Mouse (Mus musculus) gastrocnemius, adult 18-20 months (tissue): ENCODE results near the gene Efna1. TPM values are rescaled to one million over a fixed set of nuclear protein-coding genes. Genes with fewer than 3 reads are reported as not detected.
A peak's percentile ranks its signal among the peaks of the same experiment; 100 is the strongest.

Experiments used
- DNase-seq: peaks from one replicate; pipeline ENCODE4 v3.0.0; 2021; ENCODE audit warnings: low spot score
- total RNA-seq, 2 experiments: library from RNA; stranded (reverse); gene quantifications; 2 replicates each; pipeline ENCODE4 v1.2.3; 2021

The Efna1 gene
- total RNA-seq, 2 experiments from 2014 or later: 5.7 to 18.8 TPM

GRCm38 (mm10) chr3:89244982-89245687 is 35.8 kb downstream of the Efna1 start:
- DNase-seq: no peak

GRCm38 (mm10) chr3:89244158-89244981 is 36.6 kb downstream of the Efna1 start:
- no peak for DNase-seq

GRCm38 (mm10) chr3:89243609-89244008 is 37.3 kb downstream of the Efna1 start:
- no peak for DNase-seq

DNA sequence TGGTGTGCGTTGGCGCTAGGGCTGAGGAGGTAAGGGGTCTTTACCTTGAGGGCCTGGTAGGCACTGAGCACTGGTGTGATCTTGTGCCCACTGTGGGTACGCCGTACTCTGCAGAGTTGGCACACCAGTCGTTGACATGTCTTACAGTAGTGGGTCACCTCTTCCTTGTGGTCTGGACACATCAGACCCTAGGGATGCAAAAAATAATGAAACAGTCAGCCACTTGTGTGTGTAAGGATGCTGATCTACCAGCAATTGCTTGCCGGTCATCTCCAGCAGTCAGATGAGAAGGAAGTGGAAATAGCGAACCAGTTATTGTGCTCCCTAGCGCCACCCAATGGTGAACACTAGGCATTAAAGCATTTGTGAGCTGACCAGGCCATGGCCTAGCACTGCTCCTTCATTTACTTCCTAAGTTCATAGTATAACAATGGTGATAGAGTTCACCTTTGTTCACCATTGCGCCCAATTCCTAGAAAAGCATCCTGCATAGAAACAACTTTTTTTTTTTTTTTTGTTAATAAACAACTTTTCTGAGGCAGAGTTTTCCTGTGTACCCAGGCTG is 38.5 kb downstream of the Efna1 start:
- peak; percentile 64 for DNase-seq

GRCm38 (mm10) chr3:89238494-89238893 is 42.4 kb downstream of the Efna1 start:
- no peak for DNase-seq

- DNase-seq: no peak
Measured at GRCm38 (mm10) chr3:89237682-89238081, 43.3 kb downstream of the Efna1 start.

DNA sequence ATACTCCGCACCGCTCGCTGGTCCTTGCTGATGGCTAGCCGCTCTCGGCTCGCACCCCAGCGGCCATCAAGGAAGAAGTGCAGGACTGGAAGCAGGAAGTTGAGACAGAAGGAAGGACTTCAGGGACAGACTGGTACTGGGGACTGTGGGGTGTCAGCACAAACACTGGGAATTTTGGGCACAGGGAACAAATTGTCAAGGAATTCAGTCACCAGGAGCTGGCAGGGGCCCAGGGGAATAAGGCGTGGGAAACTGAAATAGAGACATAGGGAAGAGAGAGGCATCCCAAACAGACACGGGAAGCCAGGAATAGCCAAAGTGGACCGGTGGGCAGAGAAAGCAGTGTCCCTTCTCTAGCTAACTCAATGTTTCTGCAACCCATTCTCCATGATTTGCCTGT is 44.4 kb downstream of the Efna1 start:
- DNase-seq: no peak

- DNase-seq: no peak
Measured at GRCm38 (mm10) chr3:89233562-89234110, 47.3 kb downstream of the Efna1 start.

GRCm38 (mm10) chr3:89232614-89233013 is 48.3 kb downstream of the Efna1 start:
- no peak for DNase-seq

- no peak for DNase-seq
Measured at GRCm38 (mm10) chr3:89231772-89232275, 49.1 kb downstream of the Efna1 start.

DNA sequence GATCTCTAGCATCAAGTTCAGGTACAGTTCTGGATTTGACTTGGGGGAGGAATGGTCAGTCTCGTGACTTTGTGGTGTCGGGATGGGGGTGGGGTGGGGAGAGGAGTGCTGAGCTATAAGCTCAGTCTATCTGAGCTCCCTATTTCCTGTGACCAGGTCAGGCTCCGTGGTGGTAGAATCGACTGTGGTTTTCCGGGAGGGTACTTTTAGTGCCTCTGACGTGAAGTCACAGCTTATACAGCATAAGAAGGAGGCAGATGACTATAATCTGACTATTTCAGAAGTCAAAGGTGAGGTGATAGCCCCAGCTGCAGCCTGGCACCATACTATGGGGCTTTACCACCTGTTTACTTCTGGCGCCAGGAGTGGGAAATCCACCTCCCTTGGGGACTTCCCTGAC is 49.6 kb downstream of the Efna1 start:
- DNase-seq: no peak

DNA sequence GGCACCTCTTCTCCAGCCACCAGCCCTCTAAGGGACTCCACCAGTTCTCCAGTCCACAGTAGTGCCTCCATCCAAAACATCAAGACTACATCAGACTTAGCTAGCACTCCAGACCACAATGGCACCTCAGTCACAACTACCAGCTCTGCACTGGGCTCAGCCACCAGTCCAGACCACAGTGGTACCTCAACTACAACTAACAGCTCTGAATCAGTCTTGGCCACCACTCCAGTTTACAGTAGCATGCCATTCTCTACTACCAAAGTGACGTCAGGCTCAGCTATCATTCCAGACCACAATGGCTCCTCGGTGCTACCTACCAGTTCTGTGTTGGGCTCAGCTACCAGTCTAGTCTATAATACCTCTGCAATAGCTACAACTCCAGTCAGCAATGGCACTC is 50.4 kb downstream of the Efna1 start:
- DNase-seq: no peak

GRCm38 (mm10) chr3:89229276-89229675 is 51.7 kb downstream of the Efna1 start:
- no peak for DNase-seq

GRCm38 (mm10) chr3:89228836-89229235 is 52.1 kb downstream of the Efna1 start, which contains the start of gene Muc1:
TSS of gene Muc1 (plus strand) at chr3:89229057.
- no peak for DNase-seq

DNA sequence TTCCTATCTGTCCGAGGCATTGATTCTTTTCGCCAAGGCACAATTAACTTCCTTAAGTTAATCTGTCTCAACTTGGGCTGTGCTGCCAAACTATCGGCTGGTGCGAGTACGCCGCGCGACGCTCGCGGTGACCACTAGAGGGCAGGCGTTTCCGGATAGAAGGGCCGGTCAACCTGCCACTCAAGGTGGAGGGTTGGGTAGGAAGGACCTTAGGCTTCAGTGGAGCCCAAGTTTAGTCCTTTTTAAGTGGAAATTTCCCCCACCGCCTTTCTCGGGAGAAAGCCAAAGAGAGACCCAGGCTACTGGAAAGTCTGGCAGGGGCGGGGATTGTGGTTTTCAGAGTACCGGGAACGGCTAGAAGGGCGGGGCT is 52.8 kb downstream of the Efna1 start:
- peak; percentile 89 for DNase-seq

- peak; percentile 53 for DNase-seq
Measured at GRCm38 (mm10) chr3:89227307-89228179, 53.4 kb downstream of the Efna1 start.

DNA sequence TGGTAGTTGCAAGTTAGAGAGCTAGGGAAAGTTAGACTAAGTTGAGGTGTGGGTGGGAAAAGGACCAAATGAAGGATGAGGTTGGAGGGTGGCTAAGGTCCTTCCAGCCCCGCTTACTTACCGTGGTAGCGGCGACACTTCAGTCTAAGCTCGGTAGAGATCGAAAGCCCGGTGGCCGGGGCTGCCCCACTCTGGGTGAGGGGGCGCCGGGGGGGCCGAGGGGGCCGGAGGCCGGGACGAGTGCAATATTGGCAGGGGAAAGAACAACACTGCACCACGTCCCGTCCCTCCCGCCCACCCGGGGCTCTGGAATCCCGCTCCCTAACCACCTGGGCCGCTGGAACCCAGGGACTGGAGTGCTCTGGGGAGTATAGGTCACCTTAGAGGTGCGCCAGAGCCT is 54.0 kb downstream of the Efna1 start, which contains the start of gene Mtx1:
Mtx1 (minus strand) TSS at position 189 of the 400 bp plus-strand sequence.
- DNase-seq: no peak

GRCm38 (mm10) chr3:89226361-89226760 is 54.6 kb downstream of the Efna1 start:
- DNase-seq: no peak

- DNase-seq: no peak
Measured at GRCm38 (mm10) chr3:89225918-89226317, 55.0 kb downstream of the Efna1 start.

- no peak for DNase-seq
Measured at GRCm38 (mm10) chr3:89225321-89225815, 55.6 kb downstream of the Efna1 start.

DNA sequence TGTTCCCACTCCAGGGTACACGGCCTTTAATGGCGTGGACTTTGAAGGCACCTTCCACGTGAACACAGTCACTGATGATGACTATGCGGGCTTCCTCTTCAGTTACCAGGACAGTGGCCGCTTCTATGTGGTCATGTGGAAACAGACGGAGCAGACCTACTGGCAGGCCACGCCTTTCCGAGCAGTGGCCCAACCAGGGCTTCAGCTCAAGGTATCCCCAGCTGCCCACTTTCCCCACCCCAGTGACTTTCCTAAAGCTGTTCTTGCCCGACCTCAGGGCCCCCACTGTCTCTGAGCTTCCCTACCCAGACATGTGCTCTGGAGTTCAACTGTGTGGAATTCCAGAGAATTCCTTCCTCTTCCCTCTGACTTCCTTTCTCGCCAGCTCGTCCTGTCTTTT is 56.1 kb downstream of the Efna1 start:
- no peak for DNase-seq
